Mouse (Mus musculus) midbrain, postnatal 0 days (tissue): ENCODE results near the gene Fam149b. TPM values are rescaled to one million over a fixed set of nuclear protein-coding genes. Genes with fewer than 3 reads are reported as not detected.

Experiments
- ATAC-seq: fragments of 200-750 bp; cut with Nextera tagmentation; 2 replicates; pipeline ENCODE4 v1.8.0; 2017; ENCODE audit warnings: moderate number of reproducible peaks, mild to moderate bottlenecking, moderate TSS enrichment, moderate library complexity; ENCODE audit not compliant: low FRiP score
- DNase-seq: peaks from one replicate; pipeline ENCODE4 v3.0.0-alpha.2; 2015; ENCODE audit warnings: low spot score
- H3K27ac ChIP-seq: fragments of 300-500 bp; sonication (generic); 2 replicates; pipeline ENCODE4 v1.5.1; 2014; ENCODE audit warnings: low read depth, mild to moderate bottlenecking, low read length, mixed read lengths
- H3K27me3 ChIP-seq: fragments of 300-500 bp; sonication (generic); 2 replicates; pipeline ENCODE4 v1.6.1; 2014; ENCODE audit warnings: low read length, control low read depth, mixed read lengths; ENCODE audit not compliant: insufficient read depth
- H3K36me3 ChIP-seq: fragments of 300-500 bp; sonication (generic); 2 replicates; pipeline ENCODE4 v1.6.1; 2014; ENCODE audit warnings: low read length, control low read depth, mixed read lengths; ENCODE audit not compliant: insufficient read depth
- H3K4me1 ChIP-seq: fragments of 300-500 bp; sonication (generic); 2 replicates; pipeline ENCODE4 v1.6.1; 2014; ENCODE audit warnings: mild to moderate bottlenecking, control low read depth, antibody characterized with exemption, low read length, mixed read lengths; ENCODE audit not compliant: insufficient read depth
- H3K4me2 ChIP-seq: fragments of 300-500 bp; sonication (generic); 2 replicates; pipeline ENCODE4 v1.6.1; 2014; ENCODE audit warnings: low read depth, mild to moderate bottlenecking, low read length, mixed read lengths; ENCODE audit not compliant: poor library complexity, severe bottlenecking
- H3K4me3 ChIP-seq: fragments of 300-500 bp; sonication (generic); 2 replicates; pipeline ENCODE4 v1.5.1; 2014; ENCODE audit warnings: low read depth, mild to moderate bottlenecking, low read length, moderate library complexity
- H3K9ac ChIP-seq: fragments of 300-500 bp; sonication (generic); replicated peaks from 2 replicates; pipeline ENCODE4 v1.6.1; 2014; ENCODE audit warnings: mild to moderate bottlenecking, low read length, moderate library complexity, mixed read lengths; ENCODE audit not compliant: poor library complexity, severe bottlenecking
- H3K9me3 ChIP-seq: fragments of 300-500 bp; sonication (generic); 2 replicates; pipeline ENCODE4 v1.6.1; 2016; ENCODE audit warnings: low read length, control low read depth
- CTCF ChIP-seq: IDR thresholded peaks from 2 replicates; pipeline ENCODE4 v1.5.1; 2016; ENCODE audit warnings: antibody characterized with exemption, mild to moderate bottlenecking
- WGBS: fragments of 180-500 bp; shearing (Covaris S2); extraction: QIAGEN DNeasy Blood & Tissue Kit; methylation state at CpG from one replicate; pipeline ENCODE4 v1.1.7; 2014; 5-methylcytosine and 5-hydroxymethylcytosine counted together
- polyA plus RNA-seq: library from polyadenylated mRNA; unstranded; fragments of >200 nt; fragmentation: Nextera tagmentation; extraction: Ambion mirVana; gene quantifications from 2 replicates; pipeline ENCODE4 v1.2.1, GENCODE M21; 2015
- total RNA-seq: library from RNA; depleted of rRNA; stranded (reverse); fragments of >200 nt; gene quantifications from 2 replicates; pipeline ENCODE4 v1.2.3, GENCODE M21; 2014; rRNA removed

The Fam149b gene
- total and polyA plus RNA-seq, 2 experiments from 2014 or later: 24.4 to 61.5 TPM

- TF ChIP-seq CTCF: no peak
These were observed 80.6 kb downstream of the Fam149b start for GRCm38 (mm10) chr14:20428593-20428992.

GRCm38 (mm10) chr14:20429833-20430232 is 81.9 kb downstream of the Fam149b start:
- ATAC-seq (no peak), DNase-seq (no peak)
- no peaks in the 10 kb centered on the region for H3K36me3 ChIP-seq

More at GRCm38 (mm10) chr14:20428593-20428992, 80.6 kb downstream of the Fam149b start:
- Histone ChIP-seq H3K4me1 (no peaks in the 10 kb centered on the region), H3K9me3 (no peaks in the 10 kb centered on the region), H3K4me3 (no peak overlapping the region), H3K36me3 (no peaks in the 10 kb centered on the region), H3K4me2 (no peak overlapping the region), H3K27ac (no peak overlapping the region), H3K9ac (no peak overlapping the region), H3K27me3 (no peaks in the 10 kb centered on the region)
- ATAC-seq (no peak), DNase-seq (no peak)
- WGBS: 36% methylated on average over 1 of the region's 1 CpGs

DNA sequence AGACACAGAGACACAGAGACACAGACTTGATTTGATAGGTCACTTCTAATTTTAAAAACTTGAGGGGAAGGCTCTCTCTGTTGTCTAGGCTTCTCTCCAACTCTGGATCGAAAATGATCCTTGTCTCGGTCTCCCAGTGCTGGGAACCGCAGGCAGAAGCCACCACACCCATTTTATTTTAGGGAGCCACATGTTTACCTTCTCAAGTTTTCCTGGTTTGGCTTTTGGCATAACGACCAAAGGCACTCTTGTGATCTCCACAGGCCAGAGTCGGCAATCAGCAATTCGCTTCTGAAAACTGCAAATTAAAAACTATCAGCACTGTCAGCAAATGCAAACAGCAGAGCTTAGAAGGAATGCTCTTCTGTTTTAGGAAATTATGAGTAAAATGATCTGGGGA is 83.8 kb downstream of the Fam149b start:
- Histone ChIP-seq H3K27me3 (no peaks in the 10 kb centered on the region), H3K9me3 (no peaks in the 10 kb centered on the region), H3K4me1 (no peaks in the 10 kb centered on the region), H3K27ac (no peak overlapping the region), H3K9ac (no peak overlapping the region), H3K4me3 (no peak overlapping the region), H3K4me2 (no peak overlapping the region), H3K36me3 (no peaks in the 10 kb centered on the region)
- WGBS: 81% methylated on average over 6 of the region's 6 CpGs
- ATAC-seq (no peak), DNase-seq (no peak)
- no peak for TF ChIP-seq CTCF

More at GRCm38 (mm10) chr14:20429833-20430232, 81.9 kb downstream of the Fam149b start:
- no peaks in the 10 kb centered on the region for H3K4me1 ChIP-seq
- 65% methylated on average over 1 of the region's 1 CpGs for WGBS
- TF ChIP-seq CTCF: no peak
- no peaks in the 10 kb centered on the region for H3K9me3 ChIP-seq
- H3K9ac ChIP-seq: no peak overlapping the region
- H3K4me2 ChIP-seq: no peak overlapping the region
- no peak overlapping the region for H3K4me3 ChIP-seq
- no peaks in the 10 kb centered on the region for H3K27me3 ChIP-seq
- H3K27ac ChIP-seq: no peak overlapping the region

DNA sequence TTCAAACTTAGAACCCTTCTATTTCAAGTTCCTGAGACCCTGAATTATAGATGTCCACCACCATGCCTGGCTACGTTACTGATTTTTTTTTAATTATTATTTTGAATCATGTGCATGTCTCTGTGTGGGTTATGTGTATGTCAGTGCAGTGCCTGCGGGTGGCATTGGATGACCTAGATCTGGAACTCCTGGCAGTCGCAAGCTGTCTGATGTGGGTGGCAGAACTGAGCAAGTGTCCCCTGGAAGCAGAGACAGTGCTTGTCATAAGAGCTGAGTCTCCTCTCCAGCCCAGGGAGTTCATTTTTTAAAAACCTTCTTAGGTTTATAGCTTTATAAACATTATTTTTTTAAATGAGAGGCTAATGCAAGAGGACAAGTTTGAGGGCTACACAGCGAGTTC is 84.5 kb downstream of the Fam149b start:
- no peaks in the 10 kb centered on the region for H3K9me3 ChIP-seq
- H3K36me3 ChIP-seq: no peaks in the 10 kb centered on the region
- 84% methylated on average over 4 of the region's 4 CpGs for WGBS
- no peak overlapping the region for H3K9ac ChIP-seq
- H3K4me1 ChIP-seq: no peaks in the 10 kb centered on the region
- H3K4me3 ChIP-seq: no peak overlapping the region
- no peak for ATAC-seq
- no peak overlapping the region for H3K27ac ChIP-seq
- DNase-seq: no peak
- no peak for TF ChIP-seq CTCF
- no peak overlapping the region for H3K4me2 ChIP-seq
- H3K27me3 ChIP-seq: no peaks in the 10 kb centered on the region

Other genes with a start within 250 kb of the Fam149b start
- 3.8 and 4.9 TPM in 2 replicates for gene Saysd1, start 209.6 kb upstream of the Fam149b start, total RNA-seq
- 8.6 and 9.8 TPM in 2 replicates for gene Saysd1, start 209.6 kb upstream of the Fam149b start, polyA plus RNA-seq
- gene Kcnk5, start 166.4 kb upstream of the Fam149b start, total RNA-seq: 0.99 and 1.0 TPM in 2 replicates
- 0.70 and 0.80 TPM in 2 replicates for gene Kcnk5, start 166.4 kb upstream of the Fam149b start, polyA plus RNA-seq
- 0.38 TPM in 1 of 2 replicates, not detected in the other for gene Kcnk16, start 79.0 kb upstream of the Fam149b start, total RNA-seq
- gene Kcnk16, start 79.0 kb upstream of the Fam149b start, polyA plus RNA-seq: not detected in 2 replicates
- gene Nudt13, start 53.5 kb upstream of the Fam149b start, total RNA-seq: 6.9 and 16.2 TPM in 2 replicates
- gene Nudt13, start 53.5 kb upstream of the Fam149b start, polyA plus RNA-seq: 11.8 and 12.0 TPM in 2 replicates
- gene Ecd, start within 50 bp of the Fam149b start, total RNA-seq: 39.6 and 42.6 TPM in 2 replicates
- 36.3 TPM in 2 replicates for gene Ecd, start within 50 bp of the Fam149b start, polyA plus RNA-seq
- 47.8 and 51.0 TPM in 2 replicates for gene Dnajc9, start 40.7 kb downstream of the Fam149b start, total RNA-seq
- 96.3 and 98.7 TPM in 2 replicates for gene Dnajc9, start 40.7 kb downstream of the Fam149b start, polyA plus RNA-seq
- gene Mrps16, start 45.5 kb downstream of the Fam149b start, total RNA-seq: 28.2 and 36.2 TPM in 2 replicates
- gene Mrps16, start 45.5 kb downstream of the Fam149b start, polyA plus RNA-seq: 66.2 and 71.7 TPM in 2 replicates
- 1.1 and 2.8 TPM in 2 replicates for gene Cfap70, start 104.1 kb downstream of the Fam149b start, total RNA-seq
- 1.5 and 3.4 TPM in 2 replicates for gene Cfap70, start 104.1 kb downstream of the Fam149b start, polyA plus RNA-seq
- gene Anxa7, start 132.0 kb downstream of the Fam149b start, total RNA-seq: 22.5 and 26.7 TPM in 2 replicates
- 14.9 and 16.0 TPM in 2 replicates for gene Anxa7, start 132.0 kb downstream of the Fam149b start, polyA plus RNA-seq
- 0.11 and 0.66 TPM in 2 replicates for gene Mss51, start 148.7 kb downstream of the Fam149b start, total RNA-seq
- gene Mss51, start 148.7 kb downstream of the Fam149b start, polyA plus RNA-seq: 0.11 and 0.15 TPM in 2 replicates
- 147 and 223 TPM in 2 replicates for gene Ppp3cb, start 198.4 kb downstream of the Fam149b start, total RNA-seq
- 102 and 124 TPM in 2 replicates for gene Ppp3cb, start 198.4 kb downstream of the Fam149b start, polyA plus RNA-seq